Mouse (Mus musculus) adrenal gland, adult (tissue): ENCODE data around the gene Znhit2.

Experiments
- DNase-seq, 2 experiments: peaks; one replicate each; pipeline ENCODE4 v3.0.0; 2022 to 2023; ENCODE audit warnings: low spot score in 1 of 2; ENCODE audit not compliant: inconsistent age in 2 of 2

Znhit2 gene

GRCm38 (mm10) chr19:6070571-6071250 is 9.7 kb downstream of the Znhit2 start:
- DNase-seq = no peak

GRCm38 (mm10) chr19:6071261-6071660 is 10.3 kb downstream of the Znhit2 start:
- DNase-seq = no peak

- no peak for DNase-seq
Measured at GRCm38 (mm10) chr19:6073889-6074288, 12.9 kb downstream of the Znhit2 start.

- DNase-seq = peak; percentile 87 to 96
Measured at GRCm38 (mm10) chr19:6076564-6077393, 15.8 kb downstream of the Znhit2 start, which contains the start of gene Vps51. TSS of gene Vps51 (minus strand) at chr19:6077231.

- no peak for DNase-seq
Measured at GRCm38 (mm10) chr19:6079983-6080480, 19.0 kb downstream of the Znhit2 start, which contains the start of gene Tmem262. TSS of gene Tmem262 (plus strand) at chr19:6080033.

- DNase-seq = no peak
Measured at GRCm38 (mm10) chr19:6082156-6082555, 21.2 kb downstream of the Znhit2 start, which contains the start of gene Gm28374. TSS of gene Gm28374 (minus strand) at chr19:6082256.

GRCm38 (mm10) chr19:6084478-6085248 is 23.7 kb downstream of the Znhit2 start, which contains the start of the genes Zfpl1 and Cdca5:
TSS of gene Zfpl1 (minus strand) at chr19:6084956.
TSS of gene Cdca5 (plus strand) at chr19:6084983.
- peak; percentile 96 to 98 for DNase-seq

GRCm38 (mm10) chr19:6085417-6085879 is 24.5 kb downstream of the Znhit2 start:
- DNase-seq = peak; percentile 44 to 81

- no peak for DNase-seq
Measured at GRCm38 (mm10) chr19:6088841-6089240, 27.8 kb downstream of the Znhit2 start.

GRCm38 (mm10) chr19:6094119-6094518 is 33.1 kb downstream of the Znhit2 start, which contains the start of gene AC131692.1:
TSS of gene AC131692.1 (plus strand) at chr19:6094419.
- DNase-seq = no peak

GRCm38 (mm10) chr19:6097847-6098246 is 36.9 kb downstream of the Znhit2 start:
- peak in 1 of 2 experiments; percentile 41 for DNase-seq

GRCm38 (mm10) chr19:6101186-6101585 is 40.2 kb downstream of the Znhit2 start:
- DNase-seq = no peak

GRCm38 (mm10) chr19:6102169-6102853 is 41.3 kb downstream of the Znhit2 start:
- no peak for DNase-seq

GRCm38 (mm10) chr19:6104476-6104875 is 43.5 kb downstream of the Znhit2 start:
- no peak for DNase-seq

- DNase-seq = no peak
Measured at GRCm38 (mm10) chr19:6105586-6105985, 44.6 kb downstream of the Znhit2 start, which contains the start of gene Naaladl1. TSS of gene Naaladl1 (plus strand) at chr19:6105782.
